Mouse (Mus musculus) adipocyte (in vitro differentiated cells): Measurements from ENCODE around the gene Sema6d.

ENCODE experiments used
- DNase-seq: peaks from one replicate; pipeline ENCODE4 v3.0.0-alpha.2; 2016; ENCODE audit warnings: low spot score

Sema6d gene

GRCm38 (mm10) chr2:124651146-124651545 lies 561.4 kb downstream of the Sema6d start:
- DNase-seq, result peak; percentile 36

- no peak for DNase-seq
Measured at GRCm38 (mm10) chr2:124653161-124653560, 563.4 kb downstream of the Sema6d start.

- DNase-seq, result no peak
Measured at GRCm38 (mm10) chr2:124657358-124657757, 567.6 kb downstream of the Sema6d start.

- no peak for DNase-seq
Measured at GRCm38 (mm10) chr2:124658374-124658773, 568.6 kb downstream of the Sema6d start.

- no peak for DNase-seq
Measured at GRCm38 (mm10) chr2:124659601-124660000, 569.8 kb downstream of the Sema6d start.

GRCm38 (mm10) chr2:124660686-124661085 lies 570.9 kb downstream of the Sema6d start:
- DNase-seq, result peak; percentile 40

GRCm38 (mm10) chr2:124661316-124661715 lies 571.5 kb downstream of the Sema6d start:
- DNase-seq, result no peak

- no peak for DNase-seq
Measured at GRCm38 (mm10) chr2:124662257-124662656, 572.5 kb downstream of the Sema6d start.

- DNase-seq, result no peak
Measured at GRCm38 (mm10) chr2:124664191-124664590, 574.4 kb downstream of the Sema6d start.

GRCm38 (mm10) chr2:124668431-124668830 lies 578.7 kb downstream of the Sema6d start:
- DNase-seq, result no peak

- no peak for DNase-seq
Measured at GRCm38 (mm10) chr2:124673117-124673516, 583.3 kb downstream of the Sema6d start.

GRCm38 (mm10) chr2:124684481-124684901 lies 594.7 kb downstream of the Sema6d start:
- peak; percentile 77 for DNase-seq

GRCm38 (mm10) chr2:124690372-124690771 lies 600.6 kb downstream of the Sema6d start:
- DNase-seq, result no peak

- no peak for DNase-seq
Measured at GRCm38 (mm10) chr2:124702621-124703020, 612.9 kb downstream of the Sema6d start.

GRCm38 (mm10) chr2:124704922-124705321 lies 615.2 kb downstream of the Sema6d start:
- DNase-seq, result no peak

- no peak for DNase-seq
Measured at GRCm38 (mm10) chr2:124705806-124706205, 616.0 kb downstream of the Sema6d start.

GRCm38 (mm10) chr2:124706896-124707295 lies 617.1 kb downstream of the Sema6d start:
- DNase-seq, result no peak
